Mouse (Mus musculus) urinary bladder, adult 18-20 months (tissue): Measurements from ENCODE around the gene Ccdc114.
"Not testable (repeated sequence)": the region's sequence is repeated elsewhere in the genome, so short reads cannot be mapped to it uniquely, and the experiment has no call there.

ENCODE experiments used
- DNase-seq, 2 experiments: peaks; one replicate each; pipeline ENCODE4 v3.0.0; 2022; ENCODE audit warnings: low spot score in 2 of 2, mixed read lengths in 2 of 2

Ccdc114 gene

DNA sequence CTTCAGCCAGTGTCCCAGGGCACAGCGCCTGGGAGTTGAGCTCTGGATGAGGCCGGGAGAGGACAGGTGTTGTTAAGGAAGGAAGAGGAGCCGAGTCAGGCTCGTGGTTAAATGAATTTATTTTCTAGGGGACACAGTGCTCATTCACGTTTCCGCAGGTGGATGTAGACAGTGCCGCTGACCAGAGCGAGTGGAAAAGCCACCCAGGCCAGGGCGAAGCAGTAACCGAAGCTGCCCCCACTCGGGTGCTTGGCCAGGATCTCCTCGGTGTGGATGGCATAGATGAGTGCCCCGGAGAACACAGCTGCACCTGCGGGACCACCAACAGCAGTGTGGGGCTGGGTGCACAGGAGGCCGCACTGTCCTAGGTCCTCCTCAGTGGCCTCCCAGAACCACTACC is 5.9 kb upstream of the Ccdc114 start:
- no peak for DNase-seq

DNA sequence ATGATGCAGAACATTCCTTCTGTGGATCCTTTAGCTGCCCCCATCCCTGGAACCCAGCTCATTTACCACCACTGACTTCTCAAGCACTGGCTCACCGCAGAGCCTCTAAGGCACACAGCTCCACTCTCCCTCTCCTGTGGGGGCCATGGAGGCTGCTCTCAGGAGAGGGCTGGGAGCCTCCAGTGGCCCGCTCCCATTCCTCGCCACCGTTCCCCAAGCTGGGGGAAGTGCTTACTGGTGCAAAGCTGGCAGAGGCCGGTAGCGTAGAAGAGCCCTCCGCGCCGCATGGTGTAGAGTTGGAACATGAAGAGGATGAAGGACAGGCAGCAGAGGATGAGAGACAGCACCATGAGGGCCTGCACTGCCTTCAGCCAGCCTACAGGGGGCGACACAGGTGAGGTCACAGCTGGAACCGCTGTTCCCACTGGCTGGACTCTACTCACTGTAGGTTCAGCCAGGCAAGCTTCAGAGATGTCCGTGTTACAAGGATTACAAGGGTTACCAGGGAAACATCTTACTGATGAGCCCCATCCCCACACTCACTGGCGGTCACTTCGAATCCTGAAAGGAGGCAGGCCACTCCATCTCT is 4.7 kb upstream of the Ccdc114 start:
- no peak for DNase-seq

DNA sequence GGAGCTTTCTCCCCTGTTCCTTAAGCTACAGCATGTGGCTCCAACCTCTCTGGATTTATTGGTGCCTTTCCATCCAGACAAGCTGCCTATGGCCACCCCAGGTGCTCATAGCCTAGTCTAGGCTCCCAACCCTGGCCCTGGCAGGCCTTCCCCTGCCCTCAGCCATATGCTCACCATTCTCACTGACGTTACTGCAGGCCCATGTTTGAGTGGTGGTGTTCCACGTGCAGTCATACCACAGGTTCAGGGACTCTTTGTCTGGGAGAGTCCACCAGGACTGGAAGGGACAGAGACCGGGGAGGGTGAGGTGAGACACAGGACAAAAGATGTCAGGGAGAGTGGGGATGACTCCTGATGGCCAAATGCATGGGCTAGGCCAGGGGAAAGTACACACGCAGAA is 4.1 kb upstream of the Ccdc114 start:
- DNase-seq = no peak

DNA sequence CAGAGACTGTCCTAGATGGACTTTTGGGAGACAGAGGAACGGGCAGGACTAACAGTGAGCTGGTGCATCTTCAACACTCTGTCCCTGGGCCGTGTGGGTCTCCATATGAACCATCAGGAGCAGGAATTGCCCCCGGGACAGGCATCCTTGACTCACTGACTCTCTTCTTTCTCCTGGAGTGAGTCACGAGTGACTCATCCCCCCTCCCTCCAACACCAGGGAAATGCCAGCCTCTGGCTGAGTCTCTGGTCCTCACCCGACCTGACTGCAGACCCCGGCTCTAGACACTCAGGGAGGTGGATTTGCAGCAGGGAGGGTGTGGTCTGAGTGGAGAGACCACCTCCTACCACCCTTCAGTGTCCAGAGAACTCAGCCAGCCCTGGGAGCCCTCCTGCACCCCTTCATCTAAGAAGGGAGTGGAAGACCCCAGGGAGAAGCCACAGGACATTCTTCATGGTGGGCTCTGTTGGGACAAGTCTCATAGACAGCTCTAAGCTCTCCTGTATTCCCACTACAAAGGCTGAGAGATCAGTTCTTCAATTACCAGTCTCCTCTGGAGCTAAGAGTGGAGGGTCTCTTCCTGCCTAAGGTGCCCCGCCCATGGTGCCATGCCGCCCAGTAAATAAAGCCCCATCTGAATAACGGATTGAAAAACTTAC is 3.2 kb upstream of the Ccdc114 start:
- peak in 1 of 2 experiments; percentile 44 for DNase-seq

DNA sequence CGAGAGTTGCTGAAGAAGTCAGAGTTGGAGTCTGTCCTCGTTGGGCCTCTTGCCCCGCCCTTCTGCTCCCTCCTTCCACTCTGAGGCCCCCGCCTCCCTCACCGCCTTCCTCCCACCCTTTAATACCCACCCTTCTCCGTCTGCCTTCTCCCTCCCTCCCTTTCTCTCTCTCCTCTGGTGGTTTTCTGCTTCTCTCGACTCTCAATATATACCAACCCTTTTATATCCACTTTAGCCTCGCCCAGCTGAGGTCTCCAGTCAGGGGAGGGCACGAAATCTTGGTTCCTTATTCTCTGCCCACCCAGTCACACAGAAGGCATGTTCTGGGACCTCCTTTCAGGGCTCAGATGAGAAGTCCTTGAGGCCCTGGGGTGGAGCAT is 2.6 kb upstream of the Ccdc114 start, which contains the start of gene Emp3:
Gene Emp3, minus strand, starts transcription at position 163 of the 380 bp plus-strand sequence.
- peak in 1 of 2 experiments; percentile 51 for DNase-seq

DNA sequence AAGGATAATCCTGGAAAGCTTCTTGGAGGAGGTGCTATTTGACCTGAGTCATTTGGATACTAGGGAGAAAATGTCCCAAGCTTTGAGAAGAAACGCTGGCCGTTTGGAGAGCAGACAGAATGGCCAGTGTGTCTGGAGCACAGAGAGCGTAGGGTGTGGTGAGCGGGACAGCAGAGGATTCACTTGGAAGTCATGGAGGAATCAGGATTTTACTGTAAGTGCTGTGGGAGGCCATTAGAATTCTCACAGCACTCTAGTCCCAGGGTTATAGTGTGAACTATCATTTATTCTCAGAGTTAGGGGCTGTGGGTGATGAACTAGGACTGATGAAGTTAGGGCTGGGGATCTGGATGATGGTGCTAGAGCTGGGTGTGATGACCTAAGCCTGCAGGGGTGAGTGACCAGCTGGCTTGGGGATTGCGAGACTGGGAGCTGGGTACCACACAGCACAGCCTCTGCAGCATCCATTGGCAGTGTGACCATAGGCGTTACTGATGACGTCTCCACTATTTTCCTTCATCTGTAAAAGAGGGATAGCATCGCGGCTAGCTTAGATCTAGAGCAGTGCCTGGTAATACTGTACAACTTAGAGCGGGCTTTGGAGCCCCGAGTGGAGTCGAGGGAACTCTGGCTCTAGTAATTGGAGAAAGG is 1.8 kb upstream of the Ccdc114 start:
- DNase-seq = no peak

DNA sequence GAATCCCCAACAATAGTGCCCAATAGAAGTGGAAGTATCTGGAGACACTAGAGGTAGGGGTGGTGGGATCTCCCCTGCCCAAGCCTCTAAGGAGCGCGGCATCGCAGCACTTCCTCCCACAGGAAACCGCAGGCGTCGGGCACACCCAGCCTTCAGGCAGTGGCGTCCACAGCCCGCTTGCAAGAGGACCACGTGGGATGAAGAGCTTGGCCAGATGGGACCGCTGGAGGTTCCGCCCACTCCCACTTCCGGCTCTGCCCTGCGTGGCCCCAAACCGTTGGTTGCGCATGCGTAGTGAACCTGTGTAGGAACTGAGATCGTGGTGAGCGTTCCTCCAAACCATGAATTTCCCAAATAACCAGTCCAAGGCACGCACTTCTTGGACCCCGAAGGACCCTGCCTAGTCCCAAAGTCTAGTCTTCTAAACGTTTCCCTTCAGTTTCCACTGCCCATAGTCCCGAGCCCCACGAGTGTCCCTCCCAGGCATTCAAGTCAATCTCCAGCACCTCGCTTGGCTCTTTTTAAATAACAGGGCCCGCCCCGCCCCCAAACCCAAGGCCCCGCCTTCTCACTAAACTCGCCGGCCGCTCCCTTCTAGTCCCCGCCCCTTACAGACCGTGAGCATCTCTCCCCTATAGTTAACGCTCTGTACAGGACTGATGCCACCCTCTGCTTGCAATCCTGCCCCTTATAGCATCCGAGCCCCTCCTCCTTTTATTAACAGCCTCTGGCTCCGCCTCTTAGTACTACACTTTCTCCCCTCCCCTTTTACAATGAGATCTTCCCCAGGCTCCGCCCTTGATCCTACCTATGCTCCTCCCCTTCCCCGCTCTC is 727 bp upstream of the Ccdc114 start:
- peak; percentile 81 to 95 for DNase-seq

DNA sequence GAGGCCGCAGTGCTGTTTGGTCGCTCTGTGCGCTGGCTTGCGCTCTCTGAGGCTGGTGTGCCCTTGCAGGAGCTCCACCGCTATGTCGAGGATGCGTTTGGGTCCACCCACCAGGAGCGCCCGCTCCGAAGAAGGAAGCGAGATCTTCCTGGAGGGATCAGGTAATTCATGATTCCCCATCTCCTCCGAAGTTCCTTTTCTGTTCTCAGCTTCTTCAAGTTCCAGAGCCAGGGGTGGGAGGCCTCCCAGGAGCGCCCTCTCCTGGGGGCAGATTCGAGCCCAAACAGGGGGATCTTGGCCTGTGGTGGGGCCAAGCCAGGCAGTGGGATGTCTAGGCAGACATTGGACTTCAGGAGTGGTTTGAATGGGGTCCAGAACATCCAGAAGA is 551 bp downstream of the Ccdc114 start:
- no peak for DNase-seq

DNA sequence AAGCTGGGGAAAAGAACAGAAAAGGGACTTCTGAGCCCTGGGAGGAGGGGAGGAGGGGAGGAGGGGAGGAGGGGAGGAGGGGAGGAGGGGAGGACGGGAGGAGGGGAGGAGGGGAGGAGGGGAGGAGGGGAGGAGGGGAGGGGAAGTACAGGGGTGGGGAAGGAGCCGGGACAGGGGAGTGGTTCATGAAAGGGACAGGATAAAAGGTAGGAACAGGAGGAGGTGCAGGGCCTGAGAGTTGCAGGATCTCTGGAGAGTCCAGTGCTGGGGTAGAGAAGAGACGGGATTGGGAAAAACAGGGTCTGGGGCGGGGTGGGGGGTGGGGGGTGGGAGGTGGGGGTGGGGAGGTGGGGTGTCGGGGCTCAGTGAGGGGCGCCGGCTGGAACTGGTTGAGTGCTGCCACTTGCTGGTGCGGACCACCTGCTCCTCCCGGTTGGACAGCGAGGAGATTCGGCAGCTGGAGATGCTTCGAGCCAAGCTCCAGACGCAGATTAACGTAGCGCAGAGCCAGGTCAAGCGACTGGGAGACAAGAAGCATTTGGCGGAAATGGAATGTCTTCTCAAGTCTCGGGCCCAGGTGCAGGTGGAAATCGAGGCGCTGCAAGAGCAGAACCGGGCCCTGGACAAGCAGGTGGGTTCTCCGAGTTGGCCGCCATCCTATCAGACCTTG is 4.9 kb downstream of the Ccdc114 start:
- DNase-seq = no peak

DNA sequence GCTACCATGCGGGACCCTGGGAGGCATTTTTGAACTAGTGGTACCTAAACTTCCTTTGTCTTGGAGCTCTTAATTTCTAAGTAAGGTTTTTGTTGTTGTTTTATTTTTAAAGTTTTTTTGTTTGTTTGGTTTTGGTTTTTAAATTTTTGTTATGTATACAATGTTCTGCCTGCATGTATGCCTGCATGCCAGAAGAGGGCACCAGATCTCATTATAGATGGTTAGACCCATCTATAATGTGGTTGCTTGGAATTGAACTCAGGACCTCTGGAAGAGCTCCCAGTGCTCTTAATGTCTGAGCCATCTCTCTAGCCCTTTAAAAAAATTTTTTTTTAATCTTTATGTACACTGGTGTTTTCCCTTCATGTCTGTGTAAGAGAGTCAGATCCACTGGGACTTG is 5.8 kb downstream of the Ccdc114 start:
- DNase-seq = no peak

DNA sequence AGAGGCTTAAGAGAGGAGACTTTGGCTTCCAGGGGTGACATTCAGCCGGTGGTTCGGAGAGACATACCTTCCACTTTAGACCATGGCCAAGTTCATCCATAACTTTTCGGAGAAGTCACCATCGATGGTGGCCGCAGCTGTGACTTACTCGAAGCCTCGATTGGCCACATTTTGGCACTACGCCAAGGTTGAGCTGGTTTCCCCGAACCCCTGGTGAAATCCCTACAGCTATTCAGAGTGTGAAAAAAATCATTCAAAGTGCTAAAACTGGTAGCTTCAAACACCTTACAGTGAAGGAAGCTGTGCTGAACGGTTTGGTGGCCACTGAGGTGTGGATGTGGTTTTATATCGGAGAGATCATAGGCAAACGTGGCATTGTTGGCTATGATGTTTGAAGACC is 9.9 kb downstream of the Ccdc114 start:
- DNase-seq = not testable (repeated sequence)

DNA sequence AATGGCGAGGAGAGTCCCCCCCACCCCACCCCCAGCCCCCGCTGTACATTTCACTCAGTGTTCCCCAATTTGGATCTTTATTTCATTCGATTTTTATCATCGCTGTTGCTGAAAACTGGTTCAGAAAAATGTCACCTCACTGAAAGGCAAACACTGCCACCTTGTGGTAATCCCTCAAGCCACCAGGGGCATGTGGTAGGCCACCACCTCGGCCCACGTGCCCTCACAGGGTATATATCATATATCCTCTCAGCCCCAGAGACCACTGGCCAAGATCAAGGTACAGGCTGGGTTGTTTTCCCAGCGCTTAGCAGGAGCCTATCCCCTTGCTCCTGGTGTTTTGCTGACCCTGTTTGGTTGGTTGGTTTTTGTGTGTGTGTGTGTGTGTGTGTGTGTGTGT is 11.2 kb downstream of the Ccdc114 start:
- no peak for DNase-seq

DNA sequence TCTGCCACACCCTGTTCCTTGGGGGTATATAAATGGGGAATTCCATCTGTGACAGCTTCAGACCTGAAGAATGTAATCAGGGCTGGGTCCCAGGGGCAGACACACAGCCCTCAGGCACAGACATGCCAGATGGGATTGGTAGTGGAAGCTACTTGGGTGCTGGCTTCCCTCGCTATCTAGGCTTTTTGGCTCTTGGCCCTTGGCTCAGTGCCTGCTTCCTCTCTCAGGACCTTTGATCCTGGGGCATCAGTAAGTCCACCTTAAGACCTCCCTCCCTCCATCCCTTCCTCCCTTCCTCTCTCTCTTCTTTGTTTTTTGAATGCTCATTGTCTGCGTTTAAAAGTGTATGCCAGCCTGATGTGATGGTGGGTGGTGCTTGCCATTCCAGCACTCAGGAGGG is 16.0 kb downstream of the Ccdc114 start:
- DNase-seq = no peak

DNA sequence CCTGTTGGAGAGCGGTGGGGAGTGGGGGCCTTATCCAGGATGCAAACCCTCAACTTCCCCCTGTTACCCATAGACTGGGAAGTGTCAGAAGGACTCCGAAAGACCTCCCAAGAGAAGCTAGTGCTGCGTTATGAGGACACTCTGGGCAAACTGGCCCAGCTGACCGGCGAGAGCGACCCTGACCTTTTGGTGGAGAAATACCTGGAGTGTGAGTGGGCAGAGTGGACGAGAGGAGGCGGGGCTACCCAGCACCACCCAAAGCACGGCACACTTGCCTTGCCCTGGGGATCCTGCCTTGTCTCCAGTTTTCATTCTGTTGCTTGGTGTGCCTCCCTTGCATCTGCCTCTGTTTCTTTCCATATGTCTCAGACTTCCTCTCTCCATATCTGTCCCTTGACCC is 18.1 kb downstream of the Ccdc114 start:
- DNase-seq = no peak

DNA sequence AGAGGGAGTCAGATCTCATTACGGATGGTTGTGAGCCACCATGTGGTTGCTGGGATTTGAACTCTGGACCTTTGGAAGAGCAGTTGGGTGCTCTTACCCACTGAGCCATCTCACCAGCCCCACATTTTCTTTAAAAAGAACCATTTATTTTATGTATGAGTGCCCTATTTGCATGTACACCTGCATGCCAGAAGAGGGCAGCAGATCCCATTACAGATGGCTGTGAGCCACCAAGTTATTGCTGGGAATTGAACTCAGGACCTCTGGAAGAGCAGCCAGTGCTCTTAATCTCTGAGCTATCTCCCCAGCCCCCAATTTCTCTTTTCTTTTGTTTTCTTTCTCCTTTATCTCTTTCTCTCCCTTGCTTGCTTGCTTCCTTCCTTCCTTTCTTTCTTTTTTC is 19.4 kb downstream of the Ccdc114 start:
- not testable (repeated sequence) for DNase-seq

DNA sequence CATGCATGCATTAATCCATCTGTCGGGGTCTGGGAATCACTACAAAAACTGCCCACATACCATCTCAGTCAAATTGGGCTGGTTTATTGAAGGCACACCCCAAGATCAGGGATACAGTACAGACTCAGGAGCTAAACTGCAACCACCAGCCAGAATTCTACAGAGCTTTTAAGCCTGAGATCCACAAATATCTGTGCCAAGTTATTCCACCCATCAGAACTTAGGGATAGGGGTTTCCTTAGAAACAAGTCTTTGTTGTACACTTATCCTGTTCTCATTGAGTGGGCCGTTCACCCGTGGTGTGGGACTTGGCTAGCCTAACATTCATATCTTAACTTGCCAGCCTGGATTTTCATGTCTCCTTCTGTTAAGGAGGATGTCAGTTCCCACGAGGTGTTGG is 25.2 kb downstream of the Ccdc114 start:
- DNase-seq = no peak

DNA sequence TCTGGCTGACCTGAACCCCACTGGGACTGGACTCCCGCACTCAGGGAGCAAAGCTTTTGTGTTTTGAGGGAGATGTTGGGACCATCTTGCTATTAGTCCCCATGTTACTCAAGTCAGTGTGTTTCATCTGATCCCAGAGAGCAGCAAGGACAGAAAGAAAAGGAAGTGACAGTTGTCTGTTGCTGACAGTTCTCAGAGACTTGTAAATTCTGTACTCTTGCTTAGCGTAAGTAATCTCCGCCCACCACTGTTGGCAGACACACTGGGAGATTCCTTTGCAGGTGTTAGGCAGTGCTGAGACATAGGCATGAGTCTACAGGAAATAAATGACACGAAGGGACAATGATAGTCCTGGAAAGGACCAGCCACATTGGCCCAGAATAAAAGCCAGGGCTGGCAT is 32.7 kb downstream of the Ccdc114 start:
- DNase-seq = no peak

DNA sequence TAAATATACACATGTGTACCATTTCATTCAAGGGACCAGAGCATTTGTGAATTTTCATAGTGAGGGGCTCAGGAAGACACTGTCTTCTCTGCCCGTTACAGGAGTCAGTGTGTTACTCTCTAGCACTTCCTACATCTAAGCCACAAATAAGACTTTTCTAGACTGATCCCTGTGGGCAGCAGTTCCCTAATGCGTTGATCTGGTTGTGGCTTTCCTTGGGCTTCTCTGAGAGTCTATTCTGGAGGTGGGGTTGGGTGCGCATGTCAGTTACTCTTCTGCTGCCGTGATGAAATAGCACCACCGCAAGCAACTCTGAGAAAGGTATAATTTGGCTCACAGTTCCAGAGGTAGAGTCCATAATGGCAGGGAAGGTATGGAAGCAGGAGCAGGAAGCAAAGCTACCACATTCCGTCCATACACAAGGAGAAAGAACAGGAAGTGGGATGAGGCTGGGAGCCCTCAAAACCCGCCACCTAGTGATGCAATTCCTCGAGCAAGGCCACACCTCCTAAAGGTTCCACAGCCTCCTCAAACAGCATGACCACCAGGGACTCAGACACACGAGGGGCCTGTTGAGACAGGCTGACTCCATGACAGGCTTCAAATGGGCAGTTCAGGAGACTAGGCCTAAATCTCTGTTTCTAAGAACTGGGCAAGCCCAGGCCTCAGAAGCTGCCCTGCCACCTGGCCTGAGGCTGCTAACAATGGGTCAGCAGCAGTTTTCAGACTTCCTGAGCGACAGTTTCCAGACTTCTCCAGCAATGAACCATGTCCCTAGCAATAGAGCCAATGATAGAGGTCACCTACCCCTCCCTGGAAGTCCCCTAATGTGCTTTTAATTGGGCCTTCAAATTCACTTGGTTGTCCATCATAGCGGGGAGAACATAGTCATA is 48.2 kb downstream of the Ccdc114 start:
- DNase-seq = no peak

DNA sequence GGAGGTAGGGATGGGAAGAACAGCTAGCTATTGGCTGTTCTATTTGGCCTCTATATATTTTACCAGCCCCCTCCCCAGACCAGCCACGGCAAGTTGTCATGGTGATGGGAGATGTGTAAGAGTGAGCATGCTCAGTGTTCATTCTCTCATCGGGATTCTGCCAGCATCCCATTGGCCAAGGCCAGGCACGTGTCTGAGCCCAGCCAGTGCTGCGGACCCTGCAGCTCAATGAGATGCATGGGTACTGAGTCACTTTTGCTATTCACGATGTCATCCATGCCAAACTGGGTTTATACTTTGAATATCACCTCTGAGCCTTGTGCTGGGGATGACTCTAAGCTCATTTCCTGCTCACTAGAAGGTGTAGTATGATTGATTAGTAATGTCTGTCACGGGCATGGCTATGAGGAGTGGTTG is 49.4 kb downstream of the Ccdc114 start:
- DNase-seq = no peak

DNA sequence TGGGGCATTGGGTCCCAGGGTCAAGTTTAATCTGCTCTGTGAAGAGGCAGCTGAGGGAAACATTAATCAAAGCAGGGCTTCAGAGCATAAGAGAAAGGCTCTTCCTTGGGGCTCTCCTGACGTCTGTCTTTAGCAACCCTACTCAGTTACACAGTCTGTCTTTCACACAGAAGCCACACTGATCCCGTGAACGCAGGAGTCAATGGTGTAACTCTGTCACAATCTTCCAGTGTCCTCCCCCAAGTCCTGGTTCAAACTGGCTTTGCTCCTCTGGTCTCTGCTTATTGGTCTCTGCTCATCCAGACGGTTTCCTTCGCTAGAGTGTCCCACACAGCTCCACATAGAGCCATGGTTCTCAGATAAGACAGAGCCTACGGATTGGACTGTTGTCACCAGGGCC is 50.2 kb downstream of the Ccdc114 start:
- DNase-seq = no peak

DNA sequence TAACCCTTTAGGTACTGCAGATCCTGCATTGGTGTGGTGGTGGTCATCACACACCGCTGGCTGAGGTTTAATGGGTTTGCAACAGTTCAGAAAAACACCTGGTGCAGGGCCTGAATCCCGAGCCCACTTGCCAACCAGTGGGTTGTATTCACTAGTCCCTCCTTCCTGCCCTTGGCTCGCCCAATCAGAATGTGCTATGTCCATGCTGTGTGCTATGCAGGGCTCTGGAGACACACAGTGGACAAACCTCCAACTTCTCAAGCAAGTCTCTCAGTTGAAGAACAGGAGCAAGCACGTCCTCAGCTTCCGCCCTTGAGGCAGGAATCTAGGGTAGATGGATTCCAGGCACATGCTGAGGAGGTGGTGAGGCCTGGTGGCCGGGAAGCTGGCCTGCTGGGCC is 50.6 kb downstream of the Ccdc114 start:
- no peak for DNase-seq
